Mouse (Mus musculus): Measurements from ENCODE around the gene Ccdc117.
"Not testable (repeated sequence)": the region's sequence is repeated elsewhere in the genome, so short reads cannot be mapped to it uniquely, and the experiment has no call there.

The Ccdc117 gene

GRCm38 (mm10) chr11:5530717-5531116 lies 11.3 kb downstream of the Ccdc117 start:
- no peak for DNase-seq (ENCODE audit: low read depth)

- DNase-seq (ENCODE audit: low read depth) = no peak
These were observed 11.8 kb downstream of the Ccdc117 start for GRCm38 (mm10) chr11:5530172-5530571.

DNA sequence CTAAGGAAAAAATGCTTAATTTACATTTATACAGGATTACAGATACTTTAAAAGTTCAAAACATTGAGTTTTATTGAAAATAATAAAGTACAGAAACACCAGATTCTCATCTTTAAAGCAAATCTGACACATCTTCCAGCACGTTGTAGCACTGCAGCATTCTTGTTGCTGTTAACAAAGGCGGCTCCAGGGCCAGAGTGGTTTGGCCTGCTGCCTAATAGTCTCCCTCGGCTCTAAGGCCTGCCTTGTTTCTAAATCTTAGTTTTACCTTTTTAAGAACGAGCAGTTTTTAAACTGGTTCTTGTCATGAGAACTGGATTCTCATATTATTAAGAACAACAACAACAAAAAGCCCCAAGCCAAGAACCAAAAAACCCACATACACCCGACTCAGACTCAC lies 13.1 kb downstream of the Ccdc117 start:
- no peak for DNase-seq (ENCODE audit: low read depth)

DNA sequence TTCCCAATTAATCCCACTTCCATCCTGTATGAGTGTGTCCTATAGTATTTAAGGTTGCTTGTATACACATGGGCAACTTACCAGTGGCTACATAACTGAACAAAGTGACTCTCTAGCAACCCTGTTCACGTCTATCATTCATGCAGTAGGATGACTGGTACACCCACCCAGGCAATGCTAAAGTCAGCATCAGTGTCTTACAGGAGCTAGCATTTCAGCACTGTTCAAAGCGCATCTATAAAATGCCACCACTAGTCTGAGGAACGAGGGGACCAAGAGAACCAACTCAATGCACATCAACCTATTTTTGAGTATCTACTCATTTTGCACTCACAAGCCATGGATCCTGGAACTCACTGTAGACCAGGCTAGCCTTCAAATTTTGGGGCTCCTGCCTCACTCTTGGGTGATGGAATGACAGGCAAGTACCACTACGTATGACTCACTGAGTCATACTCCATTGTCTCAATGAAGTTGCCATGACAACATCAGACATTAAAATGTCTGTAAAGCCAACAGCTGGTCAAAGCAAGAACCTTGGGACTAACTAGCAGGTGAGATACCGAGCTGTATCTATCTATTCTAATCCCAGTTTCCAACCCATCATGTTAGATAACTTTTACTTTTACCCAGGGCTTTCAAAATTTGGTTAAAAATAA lies 14.0 kb downstream of the Ccdc117 start:
- no peak for DNase-seq (ENCODE audit: low read depth)

DNA sequence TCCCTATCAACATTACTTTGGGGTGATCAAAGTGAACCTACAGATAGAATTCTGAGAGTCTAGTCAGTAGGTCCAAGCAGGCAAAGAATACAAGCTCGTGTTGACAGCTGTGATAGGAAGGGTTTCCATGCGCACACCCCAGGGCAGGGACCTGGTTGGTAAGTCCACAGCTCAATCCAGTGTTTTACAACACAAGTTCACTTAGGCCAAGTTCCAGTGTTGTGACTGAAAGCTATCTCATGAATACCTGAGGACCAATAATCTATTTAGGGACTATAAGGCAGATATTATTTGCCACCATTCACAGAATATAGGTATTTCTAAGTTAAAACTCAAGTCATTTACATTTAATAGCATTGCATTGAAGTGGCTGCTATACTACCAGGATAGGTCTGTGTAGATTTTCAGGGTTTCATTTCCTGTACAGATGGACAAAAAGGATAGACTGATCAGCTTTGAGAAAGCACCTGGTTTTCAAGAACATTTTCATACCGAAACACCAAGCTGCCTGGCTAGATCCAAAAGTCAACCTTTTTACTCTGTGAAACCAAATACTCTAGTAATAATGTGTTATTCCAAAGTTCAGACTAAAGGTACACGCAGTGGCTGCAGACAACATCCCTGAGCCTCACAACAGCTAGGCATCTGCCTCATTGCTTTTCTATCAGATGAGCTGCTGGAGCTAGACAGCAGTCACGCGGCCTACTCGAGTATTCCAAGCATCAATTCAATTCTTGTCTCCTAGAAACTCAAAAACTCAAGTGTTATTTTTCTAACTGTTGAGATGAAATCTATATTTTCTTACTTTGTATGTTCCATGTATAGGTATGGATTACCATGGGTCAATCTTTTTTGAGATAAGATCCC lies 15.2 kb downstream of the Ccdc117 start:
- DNase-seq (ENCODE audit: low read depth) = no peak

DNA sequence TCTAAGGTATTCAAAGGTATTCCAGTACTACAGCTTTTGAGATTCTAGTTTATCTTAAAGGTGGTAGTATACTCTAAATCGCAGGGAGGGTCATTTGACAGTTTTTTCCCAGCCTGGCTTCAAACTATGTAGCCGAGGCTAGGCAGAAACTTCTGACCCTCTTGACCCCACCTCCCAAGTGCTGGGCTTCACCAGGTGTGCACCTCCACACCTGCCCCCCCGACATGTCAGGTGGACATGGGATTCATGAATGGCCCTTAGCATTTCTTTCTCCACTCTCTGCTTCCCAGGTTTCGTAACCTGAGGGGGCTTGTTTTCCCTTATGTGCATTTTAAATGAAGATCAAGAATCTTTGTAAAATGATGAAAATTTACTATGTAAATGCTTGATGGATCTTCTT lies 16.6 kb downstream of the Ccdc117 start:
- no peak for DNase-seq (ENCODE audit: low read depth)

DNA sequence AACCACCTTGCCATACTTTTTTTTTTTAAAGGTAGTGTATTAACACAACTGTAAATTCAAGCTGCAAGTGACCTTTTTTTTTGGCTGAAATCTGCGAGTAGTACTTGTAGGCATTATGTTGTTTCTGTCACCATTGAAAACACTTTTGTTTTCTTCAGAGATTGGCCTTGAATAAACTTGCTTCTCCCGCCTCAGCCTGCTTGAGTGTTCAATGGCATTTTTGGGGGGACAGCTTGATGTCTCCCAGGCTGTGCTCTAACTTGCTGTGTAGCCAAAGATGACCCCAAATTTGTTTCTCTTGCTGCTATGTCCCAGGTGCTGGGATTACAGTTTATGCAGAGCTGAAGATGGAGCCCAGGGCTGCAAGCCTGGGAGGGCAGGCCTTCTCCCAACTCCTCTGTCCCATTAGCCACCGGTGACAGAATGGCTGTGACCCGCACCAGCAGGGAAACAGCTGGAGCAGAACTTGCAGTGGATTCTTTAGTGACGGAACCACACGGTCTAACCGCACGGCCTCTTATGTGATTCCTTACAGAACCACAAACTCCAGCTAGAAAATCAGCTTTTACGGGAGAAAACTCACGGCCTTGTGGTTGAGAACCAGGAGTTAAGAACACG lies 19.1 kb downstream of the Ccdc117 start:
- DNase-seq (ENCODE audit: low read depth) = no peak

- peak; percentile 69 for DNase-seq (ENCODE audit: low read depth)
These were observed 20.3 kb downstream of the Ccdc117 start for GRCm38 (mm10) chr11:5521516-5522291.

- no peak for DNase-seq (ENCODE audit: low read depth)
These were observed 20.8 kb downstream of the Ccdc117 start for GRCm38 (mm10) chr11:5521266-5521515.

DNA sequence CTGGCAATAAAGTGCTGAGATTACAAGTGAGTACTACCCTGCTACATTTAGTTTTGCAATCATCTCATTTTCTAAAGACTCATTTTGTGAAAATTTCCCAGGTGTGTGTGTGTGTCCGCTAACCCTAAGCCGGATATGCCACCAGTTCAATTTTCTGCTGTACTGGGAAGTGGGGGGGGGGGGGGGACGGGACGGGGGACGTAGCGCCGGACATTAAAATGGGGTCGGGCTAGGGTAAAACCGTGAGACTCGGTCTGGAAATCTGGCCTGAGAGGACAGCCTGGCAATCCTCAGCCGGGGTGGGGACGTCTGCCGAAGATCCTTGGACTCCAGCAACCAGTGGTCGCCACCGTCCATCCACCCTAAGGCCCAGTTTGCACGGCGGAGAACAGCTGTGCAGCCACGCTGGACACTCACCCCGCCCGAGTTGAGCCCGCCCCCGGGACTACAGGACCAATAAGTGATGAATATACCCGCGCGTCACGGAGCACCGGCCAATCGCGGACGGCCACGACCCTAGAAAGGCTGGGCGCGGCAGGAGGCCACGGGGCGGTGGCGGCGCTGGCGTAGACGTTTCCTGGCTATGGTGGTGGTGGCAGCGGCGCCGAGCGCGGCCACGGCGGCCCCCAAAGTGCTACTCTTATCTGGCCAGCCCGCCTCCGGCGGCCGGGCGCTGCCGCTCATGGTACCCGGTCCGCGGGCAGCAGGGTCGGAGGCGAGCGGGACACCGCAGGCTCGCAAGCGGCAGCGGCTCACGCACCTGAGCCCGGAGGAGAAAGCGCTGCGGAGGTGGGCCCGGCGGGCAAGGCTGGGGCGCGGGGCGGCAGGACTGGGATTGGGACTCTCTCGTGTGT lies 21.3 kb downstream of the Ccdc117 start, which contains the start of gene Xbp1:
TSS of gene Xbp1 (plus strand) at position 248 of the 854 bp plus-strand sequence.
- peak; percentile 85 for DNase-seq (ENCODE audit: low read depth)

- DNase-seq (ENCODE audit: low read depth) = no peak
These were observed 22.3 kb downstream of the Ccdc117 start for GRCm38 (mm10) chr11:5519681-5520080.

- DNase-seq (ENCODE audit: low read depth) = no peak
These were observed 24.6 kb downstream of the Ccdc117 start for GRCm38 (mm10) chr11:5517346-5517745.

DNA sequence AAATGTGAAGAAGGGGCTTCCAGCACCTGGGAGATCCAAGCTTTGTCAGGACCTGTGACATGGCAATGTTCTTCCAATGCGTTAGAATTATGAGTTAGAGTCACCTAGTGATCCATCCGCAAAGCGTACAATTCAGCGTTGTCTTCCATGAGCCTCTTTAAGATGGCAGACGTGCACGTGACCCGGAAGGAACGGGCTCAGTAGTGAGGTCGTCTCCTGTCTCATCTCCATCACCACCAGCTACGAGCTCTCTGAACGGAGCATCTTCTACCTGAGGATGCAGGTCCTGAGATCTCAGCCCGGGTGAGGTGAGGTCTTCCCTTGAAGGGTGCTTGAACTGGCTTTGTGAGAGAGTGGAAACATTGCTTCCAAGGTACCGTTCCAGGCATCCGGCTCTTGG lies 25.4 kb downstream of the Ccdc117 start:
- no peak for DNase-seq (ENCODE audit: low read depth)

DNA sequence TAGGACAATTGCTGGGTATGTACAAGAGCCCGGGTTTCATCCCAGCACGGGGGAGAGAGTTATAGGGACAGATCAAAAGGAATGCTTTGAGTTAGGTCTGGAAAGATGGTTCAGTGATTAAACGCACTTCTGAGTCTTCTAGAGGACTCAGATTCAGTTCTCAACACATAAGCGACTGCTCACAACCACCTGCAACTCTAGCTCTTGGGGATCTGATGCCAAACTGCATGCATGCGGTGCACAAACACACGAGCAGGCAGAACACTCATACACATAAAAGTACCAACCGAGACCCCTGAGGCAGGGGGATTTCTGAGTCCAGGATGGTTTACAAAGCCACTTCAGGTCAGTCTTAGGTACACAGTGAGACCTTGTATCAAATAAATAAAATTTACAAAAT lies 25.8 kb downstream of the Ccdc117 start:
- DNase-seq (ENCODE audit: low read depth) = no peak

DNA sequence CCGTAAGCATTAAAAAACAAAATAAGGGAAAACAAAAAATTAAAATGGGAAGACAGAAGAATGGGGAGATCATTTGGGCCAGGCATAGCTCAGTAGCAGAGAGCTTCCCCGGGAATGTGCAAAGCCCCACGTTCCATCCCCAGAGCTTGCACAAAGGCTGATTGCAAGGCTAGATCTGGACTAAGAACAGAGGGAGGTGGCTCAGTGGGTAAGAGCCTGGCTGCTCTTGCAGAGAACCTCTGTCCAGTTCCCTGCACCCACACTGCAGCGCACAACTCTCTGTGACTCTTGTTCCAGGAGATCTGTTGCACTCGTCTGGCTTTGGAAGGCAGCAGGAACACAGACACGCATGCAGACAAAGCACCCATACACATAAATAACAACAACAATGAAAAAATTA lies 26.3 kb downstream of the Ccdc117 start:
- DNase-seq (ENCODE audit: low read depth) = no peak

DNA sequence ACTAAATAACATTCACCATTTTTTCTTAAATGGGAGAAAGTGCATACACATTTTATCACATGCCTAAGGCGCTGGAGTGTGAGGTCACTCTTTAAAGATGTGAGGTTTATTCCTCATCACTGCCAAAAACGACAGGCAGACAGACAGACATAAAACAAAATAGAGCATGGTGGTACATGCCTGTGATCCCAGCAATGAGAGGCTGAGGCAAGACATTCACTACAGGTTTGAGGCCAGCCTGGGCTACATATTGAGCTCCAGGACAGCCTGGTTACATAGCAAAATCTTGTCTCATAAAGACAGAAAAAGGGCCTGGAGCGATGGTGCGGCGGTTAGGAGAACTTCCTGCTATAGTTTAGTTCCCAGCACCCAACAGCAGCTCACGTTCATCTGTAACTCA lies 26.8 kb downstream of the Ccdc117 start:
- no peak for DNase-seq (ENCODE audit: low read depth)

DNA sequence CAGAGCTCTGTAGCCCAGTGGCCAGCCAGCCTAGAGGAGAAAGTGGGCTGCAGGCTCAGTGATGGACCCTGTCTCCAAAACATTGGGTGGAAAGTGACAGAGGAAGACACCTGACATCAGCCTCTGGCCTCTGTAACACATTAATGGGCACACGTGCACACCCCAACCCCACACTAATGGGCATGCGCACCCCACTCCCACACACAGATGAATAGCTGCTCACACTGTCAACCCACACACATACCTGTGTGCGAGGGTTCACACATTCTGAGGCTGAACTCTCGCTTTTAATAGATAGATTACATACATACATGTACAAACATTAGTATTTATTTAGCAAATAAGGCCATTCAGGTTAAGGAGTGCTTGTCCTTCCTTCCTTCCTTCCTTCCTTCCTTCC lies 27.9 kb downstream of the Ccdc117 start:
- no peak for DNase-seq (ENCODE audit: low read depth)

GRCm38 (mm10) chr11:5512961-5513360 lies 29.0 kb downstream of the Ccdc117 start:
- no peak for DNase-seq (ENCODE audit: low read depth)

DNA sequence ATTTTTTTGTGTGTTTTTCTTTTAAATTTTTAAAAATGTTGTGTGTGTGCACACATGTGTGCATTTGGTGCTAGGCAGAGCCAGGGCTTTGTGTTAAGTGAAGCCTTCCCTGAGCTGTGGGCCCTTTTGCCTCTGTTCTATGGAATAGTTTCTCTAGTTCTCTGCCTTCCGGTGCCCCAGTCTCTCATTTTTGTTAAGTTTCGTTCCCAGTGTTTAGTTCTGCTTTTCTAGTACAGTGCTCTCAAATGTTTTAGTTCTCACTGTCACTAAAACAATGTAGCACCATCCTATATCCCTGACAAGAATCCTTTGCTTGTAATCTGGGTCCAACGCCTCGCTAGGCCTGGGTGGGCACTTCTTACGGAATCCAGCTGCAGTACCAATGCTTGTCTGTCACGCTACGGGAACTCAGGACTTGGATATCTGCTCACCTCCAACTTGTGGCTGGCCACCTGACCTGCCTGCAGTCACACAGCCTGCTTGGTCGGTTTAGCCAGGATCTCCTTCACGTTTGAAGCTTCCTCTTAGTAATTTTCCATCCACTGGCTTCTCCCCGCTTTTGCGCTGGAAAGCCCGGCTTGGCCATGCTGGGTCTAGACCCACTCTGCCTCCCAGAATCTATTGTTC lies 29.8 kb downstream of the Ccdc117 start:
- DNase-seq (ENCODE audit: low read depth) = no peak

DNA sequence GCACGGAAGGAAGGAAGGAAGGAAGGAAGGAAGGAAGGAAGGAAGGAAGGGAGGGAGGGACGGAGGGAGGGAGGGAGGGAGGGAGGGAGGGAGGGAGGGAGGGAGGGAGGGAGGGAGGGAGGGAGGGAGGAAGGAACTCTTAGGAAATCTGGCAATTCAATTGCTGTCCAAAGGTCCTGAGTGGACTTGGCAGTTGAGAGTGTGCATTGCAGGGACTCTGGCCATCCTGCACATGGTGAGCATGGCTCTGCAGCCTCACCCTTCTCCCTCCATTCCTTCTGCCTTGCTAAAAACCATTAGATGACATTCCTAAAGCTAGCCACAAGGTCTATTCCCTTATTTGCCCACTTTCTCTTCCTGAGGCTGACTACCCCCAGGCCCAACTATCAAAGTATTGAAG lies 31.3 kb downstream of the Ccdc117 start:
- not testable (repeated sequence) for DNase-seq (ENCODE audit: low read depth)

GRCm38 (mm10) chr11:5510099-5510391 lies 31.9 kb downstream of the Ccdc117 start:
- no peak for DNase-seq (ENCODE audit: low read depth)

Data from c-Kit-positive CD71-negative TER-119-negative erythroid progenitor cells, embryonic 14.5 days (primary cell).